Mouse (Mus musculus): ENCODE data around the gene Inhbb.

Inhbb gene

DNA sequence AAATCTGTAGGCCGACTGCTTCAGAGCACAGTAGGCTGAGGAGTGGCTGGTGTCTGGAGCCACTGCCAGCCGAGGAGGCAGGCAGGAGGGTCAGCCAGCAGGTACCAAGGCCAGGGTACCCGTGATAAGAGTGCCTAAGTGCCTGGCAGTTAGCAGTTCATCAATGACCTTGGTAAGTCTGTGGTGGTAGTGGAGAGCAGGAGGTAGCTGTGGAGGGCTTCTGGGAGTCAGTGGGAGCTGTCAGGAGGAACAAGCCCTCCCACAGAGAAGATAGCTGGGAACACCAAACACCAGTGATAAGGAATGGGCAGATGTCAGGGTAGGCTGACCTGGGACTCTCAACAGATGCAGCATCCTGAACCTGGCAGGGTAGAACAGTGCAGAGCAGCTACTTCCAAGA lies 35.7 kb downstream of the Inhbb start:
- DNase-seq (ENCODE audit: low spot score in 2 of 2) = no peak

DNA sequence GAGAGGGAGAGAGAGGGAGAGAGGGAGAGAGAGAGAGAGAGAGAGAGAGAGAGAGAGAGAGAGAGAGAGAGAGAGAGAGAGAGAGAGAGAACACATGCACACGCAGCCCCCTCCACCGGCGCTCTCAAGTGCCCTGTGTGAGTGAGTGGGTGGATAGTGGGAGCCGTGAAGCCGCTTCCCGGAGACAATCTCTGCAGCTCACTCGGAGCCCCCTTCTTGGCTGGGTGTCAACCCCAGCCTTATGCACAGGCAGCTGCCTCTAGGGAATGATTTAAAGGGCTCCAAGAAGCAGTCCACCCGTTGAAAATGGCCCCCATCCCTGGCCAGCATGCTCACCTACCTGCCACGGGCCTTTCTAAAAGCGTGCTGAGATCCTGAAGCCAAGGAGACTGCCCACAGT lies 38.1 kb downstream of the Inhbb start:
- no peak for DNase-seq (ENCODE audit: low spot score in 2 of 2)

DNA sequence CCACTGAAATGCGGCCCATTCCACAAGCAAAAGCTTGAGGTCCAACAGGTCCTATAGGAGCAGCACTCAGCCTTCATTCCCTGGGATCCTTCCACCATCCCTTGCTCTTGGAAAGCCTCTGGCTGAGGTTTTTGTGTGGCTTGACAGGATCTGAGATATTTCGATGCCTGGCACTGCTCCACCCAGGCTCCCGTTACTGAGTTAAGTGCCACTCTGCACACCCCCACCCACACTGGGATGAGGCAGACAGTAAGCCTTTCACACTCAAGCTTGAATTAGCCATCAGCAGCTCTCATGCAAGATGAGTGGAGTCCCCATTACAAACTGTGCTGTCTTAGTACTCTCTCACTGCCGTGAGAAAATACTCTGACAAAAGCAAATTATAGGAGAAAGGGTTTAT lies 41.4 kb downstream of the Inhbb start:
- no peak for DNase-seq (ENCODE audit: low spot score in 2 of 2)

DNA sequence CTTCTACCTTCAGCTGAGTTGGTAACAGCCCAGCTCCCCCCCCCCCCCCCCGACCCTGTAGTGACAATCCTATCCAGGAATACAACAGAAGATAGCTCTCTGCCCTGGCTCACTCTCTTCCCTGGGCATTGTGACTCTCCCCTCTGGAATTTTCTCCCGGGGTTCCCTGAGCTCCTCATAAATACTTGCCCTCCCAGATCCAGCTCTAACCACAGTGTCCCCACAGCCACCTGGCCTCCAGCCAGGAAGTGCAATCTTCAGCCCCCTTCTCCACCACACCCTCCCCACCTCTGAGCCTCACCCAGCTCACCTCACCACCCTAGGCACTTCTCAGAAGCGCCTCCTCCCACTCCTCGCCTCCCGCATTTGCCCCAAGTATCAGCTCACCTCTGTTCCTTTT lies 46.7 kb downstream of the Inhbb start:
- DNase-seq (ENCODE audit: low spot score in 2 of 2) = no peak

DNA sequence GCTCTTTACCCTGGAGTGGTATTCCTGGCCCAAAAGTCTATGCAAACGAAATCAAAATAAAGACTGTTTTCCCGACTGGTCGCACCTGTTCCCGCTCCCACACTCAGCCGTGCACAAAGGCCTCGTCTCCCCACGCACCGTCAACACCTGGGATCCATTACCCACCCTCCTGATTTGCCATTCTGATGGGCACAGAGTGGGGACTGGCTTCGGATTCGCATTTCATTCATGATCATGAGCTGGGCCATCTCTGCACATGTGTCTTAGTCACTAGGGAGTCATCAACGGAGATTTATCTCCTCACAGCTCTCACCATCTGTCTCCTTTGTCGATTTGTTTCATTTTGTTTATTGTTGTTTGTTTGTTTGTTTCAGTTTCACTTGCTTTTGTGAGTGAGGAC lies 54.5 kb downstream of the Inhbb start:
- no peak for DNase-seq (ENCODE audit: low spot score in 2 of 2)

DNA sequence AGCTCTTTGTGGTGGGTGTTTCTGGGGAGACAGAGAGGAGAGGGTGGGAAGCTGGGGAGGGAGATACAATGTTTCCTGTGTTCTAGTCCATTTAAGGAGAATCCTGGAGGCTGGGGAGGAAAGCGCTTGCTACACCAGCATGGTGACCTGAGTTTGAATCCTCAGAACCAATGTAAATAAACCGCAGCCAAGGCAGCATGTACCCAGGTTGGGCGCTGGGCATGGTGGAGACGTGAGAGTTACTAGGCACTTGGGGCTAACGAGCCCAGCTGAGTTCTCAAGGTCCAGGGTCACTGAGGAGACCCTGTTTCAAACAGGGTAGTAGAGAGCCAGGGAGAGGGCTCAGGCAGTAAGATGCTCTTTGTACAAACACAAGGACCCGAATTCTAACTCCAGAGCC lies 55.7 kb downstream of the Inhbb start:
- no peak for DNase-seq (ENCODE audit: low spot score in 2 of 2)

Measured in urinary bladder, postnatal 36 days (tissue).